In the genomic region with DNA sequence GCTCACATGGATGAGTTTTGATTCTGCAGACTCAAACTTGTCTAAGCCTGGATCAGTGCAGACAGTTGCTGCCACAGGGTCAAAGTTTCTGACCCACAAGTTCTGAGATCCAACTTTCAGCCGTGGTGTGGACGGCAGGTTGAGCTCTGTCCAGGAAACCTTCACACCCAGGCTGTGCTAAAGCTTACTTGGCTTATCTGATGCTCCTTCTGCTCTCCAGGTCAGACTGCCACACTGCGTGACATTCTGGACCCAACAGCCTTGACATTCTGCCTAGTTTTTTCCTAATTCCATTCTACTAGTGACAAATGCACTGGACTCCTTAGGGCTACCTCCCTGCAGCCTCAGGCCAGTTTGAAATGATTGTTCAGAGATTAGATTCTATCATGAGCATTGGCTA, we compare ENCODE assay signal across 22 mouse cellular contexts.
DNase-seq lines count a peak whose midpoint lies in the region; ATAC-seq and TF ChIP-seq lines count a peak whose summit lies in the region.
"Had no signal": no experiment of that assay in that cellular context is flagged by ENCODE, and none has a peak within 500 bp of the region (broad histone marks: within the 10 kb centered on the region; RNA-seq: fewer than 3 reads in every experiment).

No protein-coding gene starts in this region.

- no peaks in the 10 kb centered on the region for H3K4me1 ChIP-seq in cerebellum, adult 2 months (ENCODE audit: control insufficient read depth, insufficient read depth, low read length)
- H3K4me1 ChIP-seq in hindbrain, postnatal 0 days (ENCODE audit: insufficient read depth, low read length) = no peaks in the 10 kb centered on the region
- H3K4me1 ChIP-seq in hindbrain, embryonic 11.5 days (replicated peaks; ENCODE audit: control insufficient read depth, insufficient read depth, low read length) = no peaks in the 10 kb centered on the region
- no peaks in the 10 kb centered on the region for H3K4me1 ChIP-seq in kidney, embryonic 15.5 days
- H3K4me1 ChIP-seq: forebrain, embryonic 10.5 days; forebrain, embryonic 13.5 days; heart, embryonic 12.5 days; heart, embryonic 15.5 days; hindbrain, embryonic 10.5 days had no signal

- no peak overlapping the region for H3K4me2 ChIP-seq in hindbrain, postnatal 0 days (ENCODE audit: low read depth, low read length)
- H3K4me2 ChIP-seq in hindbrain, embryonic 11.5 days (replicated peaks; ENCODE audit: low read depth, low read length) = no peak overlapping the region
- no peak overlapping the region for H3K4me2 ChIP-seq in kidney, embryonic 15.5 days
- H3K4me2 ChIP-seq: forebrain, embryonic 13.5 days; heart, embryonic 12.5 days; heart, embryonic 15.5 days; hindbrain, embryonic 14.5 days had no signal

- no peaks in the 10 kb centered on the region for H3K36me3 ChIP-seq in hindbrain, postnatal 0 days (ENCODE audit: insufficient read depth, low read length)
- no peaks in the 10 kb centered on the region for H3K36me3 ChIP-seq in hindbrain, embryonic 11.5 days (ENCODE audit: control insufficient read depth, insufficient read depth, low read length)
- no peaks in the 10 kb centered on the region for H3K36me3 ChIP-seq in kidney, embryonic 15.5 days
- H3K36me3 ChIP-seq: forebrain, embryonic 10.5 days; heart, embryonic 12.5 days; heart, embryonic 15.5 days; hindbrain, embryonic 10.5 days had no signal

- TF ChIP-seq CTCF in cerebellum, adult 2 months (IDR thresholded peaks at IDR 0.05; ENCODE audit: borderline replicate concordance, insufficient read depth, low read depth, low read length) = no peak
- no peak for TF ChIP-seq CTCF in hindbrain, postnatal 0 days (IDR thresholded peaks at IDR 0.05; ENCODE audit: low read depth)

- peak; percentile 38; the same call in 1 of the 2 replicates for ATAC-seq in hindbrain, postnatal 0 days
- ATAC-seq in hindbrain, embryonic 11.5 days (ENCODE audit: low FRiP score) = no peak
- ATAC-seq in kidney, embryonic 15.5 days (replicated peaks; ENCODE audit: low FRiP score) = no peak
- ATAC-seq: CD4-positive, CD25-positive, alpha-beta regulatory T cell, adult 4 months; forebrain, embryonic 13.5 days; forebrain, embryonic 16.5 days; intestine, postnatal 0 days had no signal

- H3K9me3 ChIP-seq in hindbrain, postnatal 0 days (ENCODE audit: low read length) = no peaks in the 10 kb centered on the region
- no peaks in the 10 kb centered on the region for H3K9me3 ChIP-seq in hindbrain, embryonic 11.5 days (ENCODE audit: control insufficient read depth, low read length)
- H3K9me3 ChIP-seq in kidney, embryonic 15.5 days (replicated peaks) = no peaks in the 10 kb centered on the region
- H3K9me3 ChIP-seq: forebrain, embryonic 10.5 days; forebrain, embryonic 13.5 days; heart, embryonic 15.5 days; hindbrain, embryonic 10.5 days had no signal

- H3K9ac ChIP-seq in hindbrain, postnatal 0 days (replicated peaks; ENCODE audit: low read length) = no peak overlapping the region
- H3K9ac ChIP-seq in hindbrain, embryonic 11.5 days (ENCODE audit: low read depth, low read length) = no peak overlapping the region
- H3K9ac ChIP-seq in kidney, embryonic 15.5 days = no peak overlapping the region
- H3K9ac ChIP-seq: forebrain, embryonic 13.5 days; heart, embryonic 12.5 days; heart, embryonic 15.5 days; hindbrain, embryonic 14.5 days had no signal

- H3K27me3 ChIP-seq in cerebellum, adult 2 months (ENCODE audit: control insufficient read depth, insufficient read depth, low read length) = no peaks in the 10 kb centered on the region
- H3K27me3 ChIP-seq in hindbrain, postnatal 0 days (ENCODE audit: insufficient read depth, low read length) = no peaks in the 10 kb centered on the region
- H3K27me3 ChIP-seq in hindbrain, embryonic 11.5 days (ENCODE audit: control insufficient read depth, insufficient read depth, low read length) = no peaks in the 10 kb centered on the region
- H3K27me3 ChIP-seq in kidney, embryonic 15.5 days = no peaks in the 10 kb centered on the region
- H3K27me3 ChIP-seq: forebrain, embryonic 13.5 days; heart, embryonic 12.5 days; heart, embryonic 15.5 days had no signal

- WGBS in cerebellum, adult 2 months = 9% methylated on average over 3 of the region's 3 CpGs
- WGBS in hindbrain, postnatal 0 days = 72% methylated on average over 3 of the region's 3 CpGs
- 81% methylated on average over 3 of the region's 3 CpGs for WGBS in hindbrain, embryonic 11.5 days
- WGBS in kidney, embryonic 15.5 days = 68% methylated on average over 3 of the region's 3 CpGs

- H3K4me3 ChIP-seq in cerebellum, adult 2 months (replicated peaks; ENCODE audit: insufficient read depth, low read depth, low read length) = no peak overlapping the region
- H3K4me3 ChIP-seq in hindbrain, postnatal 0 days (ENCODE audit: low read length) = no peak overlapping the region
- H3K4me3 ChIP-seq in hindbrain, embryonic 11.5 days (ENCODE audit: low read depth, low read length) = no peak overlapping the region
- no peak overlapping the region for H3K4me3 ChIP-seq in kidney, embryonic 15.5 days (replicated peaks)
- H3K4me3 ChIP-seq: forebrain, embryonic 10.5 days; forebrain, embryonic 13.5 days; heart, embryonic 12.5 days; heart, embryonic 15.5 days; hindbrain, embryonic 10.5 days had no signal

- no peak for TF ChIP-seq POLR2A in cerebellum, adult 2 months (IDR thresholded peaks at IDR 0.05; ENCODE audit: borderline replicate concordance, insufficient read depth, low read length)

- peak; percentile 33 to 40 for DNase-seq in cerebellum, postnatal 10 days
- no peak for DNase-seq in cerebellum, adult 2 months
- no peak for DNase-seq in hindbrain, postnatal 0 days (ENCODE audit: low spot score)
- DNase-seq in hindbrain, embryonic 11.5 days (ENCODE audit: low spot score) = no peak
- DNase-seq in kidney, postnatal 36 days = peak; percentile 4 to 7
- DNase-seq: adrenal gland, postnatal 10 days; cerebellum, adult 11-12 months; cerebellum, adult 9-11 months; gastrocnemius, postnatal 10 days; gastrocnemius, postnatal 36 days; heart, postnatal 10 days; heart, postnatal 36 days had no signal

- H3K27ac ChIP-seq in cerebellum, adult 2 months (ENCODE audit: insufficient read depth, low read length) = no peak overlapping the region
- H3K27ac ChIP-seq in hindbrain, postnatal 0 days = no peak overlapping the region
- no peak overlapping the region for H3K27ac ChIP-seq in hindbrain, embryonic 11.5 days (ENCODE audit: low read depth, low read length)
- no peak overlapping the region for H3K27ac ChIP-seq in kidney, embryonic 15.5 days
- H3K27ac ChIP-seq: forebrain, embryonic 10.5 days; forebrain, embryonic 13.5 days; heart, embryonic 15.5 days; hindbrain, embryonic 10.5 days; hindbrain, embryonic 14.5 days had no signal

Comparison
In these comparisons a context has a peak if more than half of its experiments do, and no peak if none do; other contexts are left out.
1. DNase-seq: peak in cerebellum, postnatal 10 days (2 of 2) and kidney, postnatal 36 days (2 of 2); none in cerebellum, adult 2 months (0 of 2), hindbrain, postnatal 0 days (single experiment) and hindbrain, embryonic 11.5 days (single experiment).